ENCODE assay signal across 17 mouse cellular contexts in the genomic region with DNA sequence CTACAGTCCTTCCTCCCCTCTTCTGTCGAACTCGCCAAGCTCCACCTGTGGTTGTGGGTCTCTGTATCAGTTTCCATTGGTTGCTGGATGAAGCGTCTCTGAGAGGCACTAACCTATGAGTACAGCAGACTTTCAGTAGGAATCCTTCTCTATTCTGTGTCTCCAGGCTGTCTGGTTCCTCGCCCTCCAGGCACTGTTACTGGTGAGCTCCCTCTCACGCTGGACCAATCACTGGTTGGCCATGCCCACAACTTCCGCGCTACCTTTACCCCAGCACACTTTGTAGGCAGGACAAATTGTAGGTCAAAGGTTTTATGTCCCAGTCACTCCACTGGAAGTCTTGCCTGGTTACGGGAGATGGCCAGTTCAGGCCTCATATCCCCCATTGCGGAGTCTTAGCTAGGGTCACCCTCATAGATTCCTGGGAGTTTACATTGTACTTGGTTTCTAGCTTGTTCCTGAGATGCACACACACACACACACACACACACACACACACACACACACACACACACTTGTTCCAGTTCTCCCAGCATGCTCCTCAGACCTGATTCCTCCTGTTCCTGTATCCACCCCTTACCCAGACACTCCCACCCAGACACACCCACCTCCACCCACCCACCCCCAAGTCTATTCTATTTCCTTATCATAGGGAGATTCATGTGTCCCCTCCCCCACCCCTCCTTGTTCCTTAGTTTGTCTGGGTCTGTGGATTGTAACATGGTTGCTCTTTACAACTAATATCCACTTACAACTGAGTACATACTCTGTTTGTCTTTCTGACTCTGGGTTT. TPM values are rescaled to one million over a fixed set of nuclear protein-coding genes. Genes with fewer than 3 reads are reported as not detected.
DNase-seq lines count a peak whose midpoint lies in the region; ATAC-seq and TF ChIP-seq lines count a peak whose summit lies in the region.
"Had no signal": no experiment of that assay in that cellular context is flagged by ENCODE, and none has a peak within 500 bp of the region (broad histone marks: within the 10 kb centered on the region; RNA-seq: fewer than 3 reads in every experiment).

No protein-coding gene starts in this region.

- peak; percentile 33; the same call in 1 of the 2 replicates for ATAC-seq in liver, embryonic 12.5 days
- ATAC-seq in lung, postnatal 0 days = no peak
- ATAC-seq: hindbrain, embryonic 16.5 days had no signal

- H3K4me1 ChIP-seq in lung, adult 2 months (ENCODE audit: control insufficient read depth, insufficient read depth, low read length) = peaks cover 22% of the 10 kb centered on the region
- H3K4me1 ChIP-seq in liver, embryonic 12.5 days = peaks cover 46% of the 10 kb centered on the region
- peaks cover 58% of the 10 kb centered on the region for H3K4me1 ChIP-seq in hindbrain, embryonic 10.5 days (replicated peaks)
- peaks cover 30% of the 10 kb centered on the region for H3K4me1 ChIP-seq in lung, postnatal 0 days (ENCODE audit: insufficient read depth, low read depth, low read length)

- DNase-seq in lung, postnatal 36 days = peak; percentile 43
- no peak for DNase-seq in lung, adult 2 months
- peak; percentile 70 for DNase-seq in kidney, adult 9 months
- no peak for DNase-seq in spleen, adult 18-20 months
- no peak for DNase-seq in hindbrain, embryonic 10.5 days (ENCODE audit: low spot score)
- no peak for DNase-seq in right cerebral cortex, postnatal 14 days
- no peak for DNase-seq in lung, postnatal 0 days (ENCODE audit: low spot score)
- DNase-seq: B cell, adult 2 months; cerebellum, adult 11-12 months; midbrain, embryonic 14.5 days had no signal

- H3K9me3 ChIP-seq in liver, embryonic 12.5 days (replicated peaks) = no peaks in the 10 kb centered on the region
- no peaks in the 10 kb centered on the region for H3K9me3 ChIP-seq in hindbrain, embryonic 10.5 days
- H3K9me3 ChIP-seq in lung, postnatal 0 days (ENCODE audit: low read length) = no peaks in the 10 kb centered on the region
- H3K9me3 ChIP-seq: heart, embryonic 15.5 days had no signal

- TF ChIP-seq CTCF in lung, adult 2 months (IDR thresholded peaks at IDR 0.05; ENCODE audit: insufficient read depth, low read length) = no peak
- TF ChIP-seq CTCF in lung, postnatal 0 days (IDR thresholded peaks at IDR 0.05) = no peak

- H3K27me3 ChIP-seq in liver, embryonic 12.5 days (replicated peaks) = peaks cover 60% of the 10 kb centered on the region
- peaks cover 49% of the 10 kb centered on the region for H3K27me3 ChIP-seq in hindbrain, embryonic 10.5 days (ENCODE audit: insufficient read depth, poor library complexity, severe bottlenecking)
- H3K27me3 ChIP-seq in lung, postnatal 0 days (replicated peaks; ENCODE audit: insufficient read depth, low read length) = no peaks in the 10 kb centered on the region

- TF ChIP-seq POLR2A in lung, adult 2 months (IDR thresholded peaks at IDR 0.05; ENCODE audit: borderline replicate concordance, extremely low read depth, low read depth, low read length) = no peak

- no peak overlapping the region for H3K9ac ChIP-seq in liver, embryonic 12.5 days
- H3K9ac ChIP-seq in lung, postnatal 0 days (replicated peaks; ENCODE audit: low read depth) = no peak overlapping the region
- H3K9ac ChIP-seq: heart, embryonic 15.5 days had no signal

- H3K4me3 ChIP-seq in lung, adult 2 months (replicated peaks; ENCODE audit: extremely low read depth, low read depth, low read length) = no peak overlapping the region
- H3K4me3 ChIP-seq in liver, embryonic 12.5 days = no peak overlapping the region
- H3K4me3 ChIP-seq in hindbrain, embryonic 10.5 days = no peak overlapping the region
- H3K4me3 ChIP-seq in lung, postnatal 0 days (ENCODE audit: low read depth, low read length) = no peak overlapping the region
- H3K4me3 ChIP-seq: erythroblast, embryonic 14.5 days; heart, embryonic 15.5 days had no signal

- no peak for TF ChIP-seq EP300 in lung, postnatal 0 days (IDR thresholded peaks at IDR 0.05)

- H3K27ac ChIP-seq in liver, embryonic 12.5 days = peak overlapping the region; percentile 45; the same call in 1 of the 2 replicates
- H3K27ac ChIP-seq in hindbrain, embryonic 10.5 days = no peak overlapping the region
- H3K27ac ChIP-seq in lung, postnatal 0 days (ENCODE audit: low read length) = no peak overlapping the region
- H3K27ac ChIP-seq: heart, embryonic 15.5 days had no signal

- H3K36me3 ChIP-seq in liver, embryonic 12.5 days = no peaks in the 10 kb centered on the region
- no peaks in the 10 kb centered on the region for H3K36me3 ChIP-seq in hindbrain, embryonic 10.5 days
- no peaks in the 10 kb centered on the region for H3K36me3 ChIP-seq in lung, postnatal 0 days (ENCODE audit: insufficient read depth, low read length)
- H3K36me3 ChIP-seq: heart, embryonic 15.5 days had no signal

- H3K4me2 ChIP-seq in liver, embryonic 12.5 days = 0 out of 2 replicates have a peak overlapping the region, but pooled peaks have one; percentile 14
- H3K4me2 ChIP-seq in lung, postnatal 0 days (replicated peaks; ENCODE audit: low read depth, low read length) = no peak overlapping the region
- H3K4me2 ChIP-seq: heart, embryonic 15.5 days had no signal

- 80% methylated on average over 9 of the region's 9 CpGs for WGBS in lung, adult 2 months
- 44% methylated on average over 9 of the region's 9 CpGs for WGBS in liver, embryonic 12.5 days (ENCODE audit: insufficient replicate concordance)
- 58% methylated on average over 9 of the region's 9 CpGs for WGBS in hindbrain, embryonic 10.5 days
- 70% methylated on average over 9 of the region's 9 CpGs for WGBS in lung, postnatal 0 days

RNA-seq across cellular contexts. Expression of gene Pltp, which starts 2.3 kb away (rescaled TPM):
- 873 and 1,096 TPM in 2 replicates for polyA plus RNA-seq in lung, adult 2 months (2012; rRNA removed)
- 8.4 and 8.7 TPM in 2 replicates for polyA plus RNA-seq in liver, embryonic 12.5 days (2016; fragmentation: Nextera tagmentation; extraction: Ambion mirVana)
- 47.2 and 78.1 TPM in 2 replicates for polyA plus RNA-seq in hindbrain, embryonic 10.5 days (2016; fragmentation: Nextera tagmentation; extraction: Ambion mirVana)
- polyA plus RNA-seq in lung, postnatal 0 days (2015; fragmentation: Nextera tagmentation; extraction: Ambion mirVana) = 286 and 314 TPM in 2 replicates

RNA-seq across cellular contexts. Expression of gene Pcif1, which starts 19.3 kb away (rescaled TPM):
- 42.9 and 44.3 TPM in 2 replicates for polyA plus RNA-seq in lung, adult 2 months (2012; rRNA removed)
- polyA plus RNA-seq in liver, embryonic 12.5 days (2016; fragmentation: Nextera tagmentation; extraction: Ambion mirVana) = 48.6 and 51.5 TPM in 2 replicates
- polyA plus RNA-seq in hindbrain, embryonic 10.5 days (2016; fragmentation: Nextera tagmentation; extraction: Ambion mirVana) = 76.1 and 88.4 TPM in 2 replicates
- 60.9 and 71.3 TPM in 2 replicates for polyA plus RNA-seq in lung, postnatal 0 days (2015; fragmentation: Nextera tagmentation; extraction: Ambion mirVana)

RNA-seq across cellular contexts. Expression of gene Neurl2, which starts 26.6 kb away (rescaled TPM):
- 14.8 and 17.9 TPM in 2 replicates for polyA plus RNA-seq in lung, adult 2 months (2012; rRNA removed)
- 2.1 and 2.2 TPM in 2 replicates for polyA plus RNA-seq in liver, embryonic 12.5 days (2016; fragmentation: Nextera tagmentation; extraction: Ambion mirVana)
- 4.3 and 5.1 TPM in 2 replicates for polyA plus RNA-seq in hindbrain, embryonic 10.5 days (2016; fragmentation: Nextera tagmentation; extraction: Ambion mirVana)
- polyA plus RNA-seq in lung, postnatal 0 days (2015; fragmentation: Nextera tagmentation; extraction: Ambion mirVana) = 5.4 and 6.5 TPM in 2 replicates

RNA-seq across cellular contexts. Expression of gene Ctsa, which starts 27.2 kb away (rescaled TPM):
- 289 and 294 TPM in 2 replicates for polyA plus RNA-seq in lung, adult 2 months (2012; rRNA removed)
- 66.7 and 69.3 TPM in 2 replicates for polyA plus RNA-seq in liver, embryonic 12.5 days (2016; fragmentation: Nextera tagmentation; extraction: Ambion mirVana)
- polyA plus RNA-seq in hindbrain, embryonic 10.5 days (2016; fragmentation: Nextera tagmentation; extraction: Ambion mirVana) = 98.2 and 104 TPM in 2 replicates
- 146 and 147 TPM in 2 replicates for polyA plus RNA-seq in lung, postnatal 0 days (2015; fragmentation: Nextera tagmentation; extraction: Ambion mirVana)

RNA-seq across cellular contexts. Expression of gene Spata25, which starts 31.5 kb away (rescaled TPM):
- 0.54 and 1.1 TPM in 2 replicates for polyA plus RNA-seq in lung, adult 2 months (2012; rRNA removed)
- polyA plus RNA-seq in liver, embryonic 12.5 days (2016; fragmentation: Nextera tagmentation; extraction: Ambion mirVana) = not detected in 2 replicates
- not detected in 2 replicates for polyA plus RNA-seq in hindbrain, embryonic 10.5 days (2016; fragmentation: Nextera tagmentation; extraction: Ambion mirVana)
- polyA plus RNA-seq in lung, postnatal 0 days (2015; fragmentation: Nextera tagmentation; extraction: Ambion mirVana) = not detected in 2 replicates
- polyA plus RNA-seq: erythroblast, embryonic 14.5 days; heart, embryonic 15.5 days; hindbrain, embryonic 16.5 days; limb, embryonic 11.5 days; neural tube, embryonic 11.5 days; small intestine, adult 2 months had no signal

Comparison
In these comparisons a context has a peak if more than half of its experiments do, and no peak if none do; other contexts are left out.
1. DNase-seq: peak in lung, postnatal 36 days (single experiment) and kidney, adult 9 months (single experiment); none in lung, adult 2 months (single experiment), spleen, adult 18-20 months (0 of 2), hindbrain, embryonic 10.5 days (single experiment), right cerebral cortex, postnatal 14 days (single experiment) and lung, postnatal 0 days (single experiment).